Mouse (Mus musculus) bone marrow macrophage, adult 2 months (primary cell): ENCODE data around the gene Usp16. TPM values are rescaled to one million over a fixed set of nuclear protein-coding genes. Genes with fewer than 3 reads are reported as not detected.
"Not testable (repeated sequence)": the region's sequence is repeated elsewhere in the genome, so short reads cannot be mapped to it uniquely, and the experiment has no call there.

ENCODE experiments used
- H3K27ac ChIP-seq: 2 replicates; pipeline ENCODE4 v1.5.1; 2012; ENCODE audit warnings: low read depth, low read length; ENCODE audit not compliant: insufficient read depth
- H3K4me1 ChIP-seq: 2 replicates; pipeline ENCODE4 v1.6.1; 2012; ENCODE audit warnings: low read length; ENCODE audit not compliant: control insufficient read depth, insufficient read depth
- H3K4me3 ChIP-seq: 2 replicates; pipeline ENCODE4 v1.5.1; 2012; ENCODE audit warnings: mild to moderate bottlenecking, low read length, moderate library complexity; ENCODE audit not compliant: insufficient read depth
- CTCF ChIP-seq: IDR thresholded peaks from 2 replicates; pipeline ENCODE4 v1.5.1; 2012; ENCODE audit warnings: low read depth, mild to moderate bottlenecking, low read length, moderate library complexity
- POLR2A ChIP-seq: IDR thresholded peaks from 2 replicates; pipeline ENCODE4 v1.6.1; 2012; ENCODE audit warnings: mild to moderate bottlenecking, low read depth, low read length, borderline replicate concordance
- polyA plus RNA-seq: library from polyadenylated mRNA; stranded (reverse); fragments of >200 nt; gene quantifications from 2 replicates; pipeline ENCODE4 v1.2.4, GENCODE M21; 2012; ENCODE audit not compliant: missing spikeins, insufficient read depth, insufficient read length

Usp16 gene
- polyA plus RNA-seq, 1 experiment: 33.4 TPM

DNA sequence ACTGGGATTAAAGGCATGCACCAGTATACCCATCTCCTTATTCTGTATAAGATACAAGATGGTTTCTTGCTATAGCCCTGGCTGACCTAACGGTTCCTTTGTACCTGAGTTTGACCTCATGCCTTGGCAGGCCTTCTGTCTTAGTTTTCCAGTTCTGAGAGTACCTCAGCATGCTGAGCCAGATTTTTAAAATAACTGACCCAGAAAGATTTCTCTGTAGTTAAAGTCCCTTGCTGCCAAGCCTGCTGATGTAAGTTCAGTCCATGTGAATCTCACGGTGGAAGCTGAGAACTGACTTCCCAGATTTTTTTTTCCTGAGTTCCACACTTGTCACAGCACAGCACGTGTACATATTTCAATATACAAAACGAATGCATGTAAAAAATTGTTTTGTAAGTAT is 16.1 kb downstream of the Usp16 start:
- no peak overlapping the region for H3K27ac ChIP-seq
- H3K4me3 ChIP-seq: no peak overlapping the region
- TF ChIP-seq POLR2A (no peak), CTCF (no peak)

DNA sequence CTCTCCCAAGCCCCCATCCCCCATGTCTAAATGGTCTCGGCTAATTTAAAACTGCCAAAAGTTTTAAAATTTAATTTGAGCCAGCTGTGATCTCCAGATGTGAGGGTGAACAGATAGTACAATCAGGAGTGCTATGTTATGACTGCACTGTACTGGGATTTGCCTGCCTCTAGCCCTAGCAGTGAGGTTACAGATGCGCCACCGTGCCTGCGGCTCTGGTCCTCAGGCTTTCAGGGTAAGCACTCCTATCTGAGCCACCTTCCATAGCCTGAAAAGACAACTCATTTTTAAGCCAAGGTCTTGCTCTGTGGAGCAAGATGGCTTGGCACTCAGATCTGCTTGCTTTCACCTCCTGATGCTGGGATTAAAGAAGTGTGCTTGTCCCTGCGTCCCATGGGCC is 29.9 kb downstream of the Usp16 start:
- Histone ChIP-seq H3K4me3 (no peak overlapping the region), H3K4me1 (no peaks in the 10 kb centered on the region), H3K27ac (no peak overlapping the region)
- TF ChIP-seq POLR2A (no peak), CTCF (no peak)

More for the DNA sequence above, 16.1 kb downstream of the Usp16 start:
- H3K4me1 ChIP-seq: no peaks in the 10 kb centered on the region

DNA sequence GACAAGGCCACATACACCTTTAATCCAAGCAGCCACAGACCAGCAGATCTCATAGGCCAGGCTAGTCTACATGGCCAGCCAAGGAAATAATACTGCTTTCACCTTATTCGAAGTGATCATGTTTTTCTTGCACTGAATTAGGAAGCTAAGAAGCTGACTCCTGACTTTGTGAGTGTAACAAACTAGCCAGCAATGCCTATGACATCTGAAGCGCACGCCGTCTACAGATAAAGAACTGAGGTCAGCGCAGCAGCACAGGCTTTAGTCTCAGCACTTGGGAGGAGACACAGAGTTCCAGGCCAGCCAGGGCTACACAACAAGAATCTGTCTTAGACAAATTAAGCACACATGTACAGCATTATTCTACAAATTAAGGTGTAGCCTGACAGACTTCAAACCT is 32.2 kb downstream of the Usp16 start:
- no peak for TF ChIP-seq CTCF
- TF ChIP-seq POLR2A: no peak
- H3K4me3 ChIP-seq: no peak overlapping the region
- H3K27ac ChIP-seq: no peak overlapping the region
- H3K4me1 ChIP-seq: no peaks in the 10 kb centered on the region

GRCm38 (mm10) chr16:87488605-87489004 is 34.1 kb downstream of the Usp16 start:
- TF ChIP-seq CTCF (no peak), POLR2A (no peak)
- H3K4me3 ChIP-seq: no peak overlapping the region
- no peak overlapping the region for H3K27ac ChIP-seq
- H3K4me1 ChIP-seq: no peaks in the 10 kb centered on the region

DNA sequence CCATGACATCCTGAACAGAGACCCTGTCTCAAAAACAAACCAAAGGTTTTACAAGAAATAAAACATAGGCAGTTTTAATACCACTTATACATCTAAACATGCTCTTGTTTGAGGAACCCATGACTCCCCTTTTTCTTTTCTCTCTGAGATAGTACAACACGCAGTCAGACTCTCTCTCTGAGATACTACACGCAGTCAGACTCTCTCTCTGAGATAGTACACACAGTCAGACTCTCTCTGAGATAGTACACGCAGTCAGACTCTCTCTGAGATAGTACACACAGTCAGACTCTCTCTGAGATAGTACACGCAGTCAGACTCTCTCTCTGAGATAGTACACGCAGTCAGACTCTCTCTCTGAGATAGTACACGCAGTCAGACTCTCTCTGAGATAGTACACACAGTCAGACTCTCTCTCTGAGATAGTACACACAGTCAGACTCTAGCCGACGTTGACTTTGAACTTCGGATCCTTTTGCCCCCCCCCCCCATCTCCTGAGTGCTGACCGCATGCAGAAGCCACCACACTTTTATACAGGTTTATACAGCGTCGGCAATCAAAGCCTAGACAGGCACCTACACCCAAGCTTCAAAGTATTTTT is 37.8 kb downstream of the Usp16 start:
- H3K27ac ChIP-seq, H3K4me1 ChIP-seq, H3K4me3 ChIP-seq: not testable (repeated sequence)

- Histone ChIP-seq H3K4me1 (peaks cover 9% of the 10 kb centered on the region), H3K27ac (peak overlapping the region; percentile 83), H3K4me3 (peak overlapping the region; percentile 96)
- TF ChIP-seq POLR2A (no peak), CTCF (no peak)
Measured at GRCm38 (mm10) chr16:87494955-87495655, 40.6 kb downstream of the Usp16 start.

DNA sequence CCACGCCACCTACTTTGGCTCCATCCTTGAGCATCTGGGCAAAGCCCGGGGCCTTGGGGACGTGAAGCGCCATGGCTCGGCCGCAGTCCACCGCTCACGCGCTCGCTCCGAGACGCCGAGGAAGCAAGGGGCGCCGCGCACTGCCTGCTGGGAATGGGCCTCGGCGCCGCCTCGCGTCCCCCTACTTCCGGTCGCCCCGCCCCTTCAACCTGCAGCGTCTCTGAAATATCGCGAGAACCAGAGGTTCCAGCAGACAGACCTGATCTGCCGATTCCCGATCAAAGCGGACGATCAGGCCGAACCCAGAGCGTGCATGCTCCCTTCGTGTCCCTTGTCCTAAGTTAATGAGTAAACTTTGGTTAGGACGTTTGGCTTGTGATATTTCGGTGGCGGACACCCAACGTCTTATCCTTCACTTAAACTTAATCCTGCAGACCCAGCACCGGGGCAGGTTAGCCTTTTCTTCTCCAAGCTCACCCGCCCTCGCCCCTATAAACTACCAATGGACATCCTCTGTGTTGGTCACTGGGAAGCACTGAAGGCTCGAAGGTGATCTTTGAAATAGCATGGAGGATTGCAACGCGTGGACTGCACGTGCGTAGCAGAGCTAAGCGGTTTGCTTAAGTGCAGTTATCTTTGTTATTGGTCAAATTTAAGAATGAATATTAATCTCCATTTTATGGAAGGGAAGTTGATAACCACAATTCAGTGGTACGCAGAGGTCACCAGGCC is 41.4 kb downstream of the Usp16 start, which contains the start of gene Cct8:
Gene Cct8, minus strand, starts transcription at position 158 of the 732 bp plus-strand sequence.
- H3K4me3 ChIP-seq: peak within 1 kb of the TSS; percentile 96

DNA sequence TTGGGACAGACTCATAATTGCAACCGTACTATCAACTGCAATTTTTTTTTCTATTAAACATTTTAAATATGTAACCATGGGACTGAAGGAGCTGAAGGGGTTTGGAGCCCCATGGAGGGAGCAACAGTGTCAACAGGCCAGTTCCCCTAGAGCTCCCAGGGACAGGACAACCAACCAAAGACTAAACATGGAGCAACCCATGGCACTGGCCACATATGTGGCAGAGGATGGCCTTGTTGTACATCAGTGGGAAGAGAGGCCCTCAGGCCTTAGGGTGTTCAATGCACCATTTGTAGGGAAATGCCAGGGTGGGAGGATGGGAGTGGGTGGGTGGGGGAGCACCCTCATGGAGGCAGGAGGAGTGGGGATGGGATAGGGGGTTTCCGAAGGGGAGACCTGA is 42.2 kb downstream of the Usp16 start:
- Histone ChIP-seq H3K4me1 (peaks cover 12% of the 10 kb centered on the region), H3K4me3 (peak overlapping the region; percentile 59)
- no peak for TF ChIP-seq POLR2A
- no peak for TF ChIP-seq CTCF

More for the DNA sequence above, 41.4 kb downstream of the Usp16 start, which contains the start of gene Cct8:
- TF ChIP-seq CTCF (no peak), POLR2A (no peak)
- Histone ChIP-seq H3K4me1 (peaks cover 9% of the 10 kb centered on the region), H3K27ac (peak within 1 kb of the TSS; percentile 83)

GRCm38 (mm10) chr16:87497171-87497570 is 42.7 kb downstream of the Usp16 start:
- TF ChIP-seq POLR2A (no peak), CTCF (no peak)
- no peak overlapping the region for H3K4me3 ChIP-seq
- H3K27ac ChIP-seq: no peak overlapping the region
- H3K4me1 ChIP-seq: peaks cover 13% of the 10 kb centered on the region

More for the DNA sequence above, 42.2 kb downstream of the Usp16 start:
- peak overlapping the region; percentile 35; the same call in 1 of the 2 replicates for H3K27ac ChIP-seq

GRCm38 (mm10) chr16:87499556-87499955 is 45.1 kb downstream of the Usp16 start:
- H3K4me3 ChIP-seq: no peak overlapping the region
- no peak overlapping the region for H3K27ac ChIP-seq
- TF ChIP-seq POLR2A: no peak
- TF ChIP-seq CTCF: no peak
- peaks cover 7% of the 10 kb centered on the region for H3K4me1 ChIP-seq
